Mouse (Mus musculus): ENCODE measurements around the gene Man2a2. TPM values are rescaled to one million over a fixed set of nuclear protein-coding genes. Genes with fewer than 3 reads are reported as not detected.

Man2a2 gene
- polyA plus RNA-seq, 1 experiment: 40.4 TPM

GRCm38 (mm10) chr7:80346173-80346572 lies 25.0 kb downstream of the Man2a2 start:
- no peak for DNase-seq
- WGBS: 76% methylated on average over 9 of the region's 9 CpGs
- 0 out of 2 replicates have a peak, but pooled peaks cover 5% of the 10 kb centered on the region for H3K4me1 ChIP-seq (ENCODE audit: control insufficient read depth, insufficient read depth, low read length)
- H3K4me3 ChIP-seq (ENCODE audit: insufficient read depth, low read depth, low read length): no peak overlapping the region
- TF ChIP-seq POLR2A (IDR thresholded peaks at IDR 0.05; ENCODE audit: low read depth, low read length): no peak
- TF ChIP-seq CTCF (conservative IDR thresholded peaks at IDR 0.05; ENCODE audit: insufficient read depth, insufficient read length, low read depth, low read length): no peak
- no peaks in the 10 kb centered on the region for H3K27me3 ChIP-seq (replicated peaks; ENCODE audit: control insufficient read depth, insufficient read depth, low read length)
- H3K36me3 ChIP-seq (ENCODE audit: control insufficient read depth, insufficient read depth, low read length): no peaks in the 10 kb centered on the region
- no peak overlapping the region for H3K27ac ChIP-seq (ENCODE audit: insufficient read depth, low read depth, low read length)

- 24% methylated on average over 19 of the region's 19 CpGs for WGBS
- Histone ChIP-seq H3K27ac (ENCODE audit: insufficient read depth, low read depth, low read length) (peak overlapping the region; percentile 11), H3K4me1 (ENCODE audit: control insufficient read depth, insufficient read depth, low read length) (peaks cover 13% of the 10 kb centered on the region), H3K27me3 (replicated peaks; ENCODE audit: control insufficient read depth, insufficient read depth, low read length) (no peaks in the 10 kb centered on the region), H3K4me3 (ENCODE audit: insufficient read depth, low read depth, low read length) (peak overlapping the region; percentile 71), H3K36me3 (ENCODE audit: control insufficient read depth, insufficient read depth, low read length) (no peaks in the 10 kb centered on the region)
- TF ChIP-seq CTCF (conservative IDR thresholded peaks at IDR 0.05; ENCODE audit: insufficient read depth, insufficient read length, low read depth, low read length) (no peak), POLR2A (IDR thresholded peaks at IDR 0.05; ENCODE audit: low read depth, low read length) (no peak)
- DNase-seq: no peak
Measured at GRCm38 (mm10) chr7:80343270-80344018, 27.7 kb downstream of the Man2a2 start.

- no peaks in the 10 kb centered on the region for H3K27me3 ChIP-seq (replicated peaks; ENCODE audit: control insufficient read depth, insufficient read depth, low read length)
- TF ChIP-seq CTCF (conservative IDR thresholded peaks at IDR 0.05; ENCODE audit: insufficient read depth, insufficient read length, low read depth, low read length): peak; percentile 81
- peak; percentile 77 for TF ChIP-seq POLR2A (IDR thresholded peaks at IDR 0.05; ENCODE audit: low read depth, low read length)
- DNase-seq: peak; percentile 96
- peaks cover 13% of the 10 kb centered on the region for H3K4me1 ChIP-seq (ENCODE audit: control insufficient read depth, insufficient read depth, low read length)
- H3K4me3 ChIP-seq (ENCODE audit: insufficient read depth, low read depth, low read length): peak within 1 kb of the TSS; percentile 71
- H3K36me3 ChIP-seq (ENCODE audit: control insufficient read depth, insufficient read depth, low read length): no peaks in the 10 kb centered on the region
- 2% methylated on average over 25 of the region's 25 CpGs for WGBS
- peak within 1 kb of the TSS; percentile 11 for H3K27ac ChIP-seq (ENCODE audit: insufficient read depth, low read depth, low read length)
Measured at GRCm38 (mm10) chr7:80342858-80343257, 28.3 kb downstream of the Man2a2 start, which contains the start of gene Hddc3. TSS of gene Hddc3 (plus strand) at chr7:80343104.

DNA sequence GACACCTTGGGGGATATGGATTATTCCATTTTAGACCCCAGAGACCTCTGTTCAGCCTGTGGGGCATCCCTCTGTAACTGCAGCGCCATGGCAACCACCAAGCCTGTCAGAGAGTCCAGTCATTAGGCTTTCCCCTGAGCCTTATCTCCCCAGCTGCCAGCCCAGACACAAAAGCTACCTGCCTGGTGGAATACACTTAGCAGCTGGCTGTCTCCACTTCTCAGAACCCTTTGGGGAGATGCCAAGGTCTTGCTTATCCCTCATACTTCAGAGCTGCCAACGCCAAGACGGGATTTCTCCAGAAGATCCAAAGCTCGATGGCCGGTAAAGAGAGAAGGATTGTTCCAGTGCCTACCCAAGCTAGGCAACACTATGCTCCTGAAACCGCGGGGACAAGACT lies 29.4 kb downstream of the Man2a2 start:
- H3K27me3 ChIP-seq (replicated peaks; ENCODE audit: control insufficient read depth, insufficient read depth, low read length): no peaks in the 10 kb centered on the region
- H3K4me1 ChIP-seq (ENCODE audit: control insufficient read depth, insufficient read depth, low read length): peaks cover 13% of the 10 kb centered on the region
- H3K4me3 ChIP-seq (ENCODE audit: insufficient read depth, low read depth, low read length): no peak overlapping the region
- no peaks in the 10 kb centered on the region for H3K36me3 ChIP-seq (ENCODE audit: control insufficient read depth, insufficient read depth, low read length)
- no peak for DNase-seq
- H3K27ac ChIP-seq (ENCODE audit: insufficient read depth, low read depth, low read length): no peak overlapping the region
- WGBS: 84% methylated on average over 7 of the region's 7 CpGs
- TF ChIP-seq CTCF (conservative IDR thresholded peaks at IDR 0.05; ENCODE audit: insufficient read depth, insufficient read length, low read depth, low read length): no peak
- TF ChIP-seq POLR2A (IDR thresholded peaks at IDR 0.05; ENCODE audit: low read depth, low read length): no peak

GRCm38 (mm10) chr7:80340793-80341192 lies 30.4 kb downstream of the Man2a2 start, which contains the start of gene Unc45a:
TSS of gene Unc45a (minus strand) at chr7:80341005.
- TF ChIP-seq CTCF (conservative IDR thresholded peaks at IDR 0.05; ENCODE audit: insufficient read depth, insufficient read length, low read depth, low read length) (peak; percentile 75), POLR2A (IDR thresholded peaks at IDR 0.05; ENCODE audit: low read depth, low read length) (no peak)
- H3K36me3 ChIP-seq (ENCODE audit: control insufficient read depth, insufficient read depth, low read length): 0 out of 2 replicates have a peak, but pooled peaks cover under 1% of the 10 kb centered on the region
- H3K27me3 ChIP-seq (replicated peaks; ENCODE audit: control insufficient read depth, insufficient read depth, low read length): no peaks in the 10 kb centered on the region
- peaks cover 13% of the 10 kb centered on the region for H3K4me1 ChIP-seq (ENCODE audit: control insufficient read depth, insufficient read depth, low read length)
- WGBS: under 1% methylated on average over 11 of the region's 11 CpGs
- peak within 1 kb of the TSS; percentile 87 for H3K4me3 ChIP-seq (ENCODE audit: insufficient read depth, low read depth, low read length)
- peak; percentile 84 for DNase-seq
- peak within 1 kb of the TSS; percentile 85 for H3K27ac ChIP-seq (ENCODE audit: insufficient read depth, low read depth, low read length)

DNA sequence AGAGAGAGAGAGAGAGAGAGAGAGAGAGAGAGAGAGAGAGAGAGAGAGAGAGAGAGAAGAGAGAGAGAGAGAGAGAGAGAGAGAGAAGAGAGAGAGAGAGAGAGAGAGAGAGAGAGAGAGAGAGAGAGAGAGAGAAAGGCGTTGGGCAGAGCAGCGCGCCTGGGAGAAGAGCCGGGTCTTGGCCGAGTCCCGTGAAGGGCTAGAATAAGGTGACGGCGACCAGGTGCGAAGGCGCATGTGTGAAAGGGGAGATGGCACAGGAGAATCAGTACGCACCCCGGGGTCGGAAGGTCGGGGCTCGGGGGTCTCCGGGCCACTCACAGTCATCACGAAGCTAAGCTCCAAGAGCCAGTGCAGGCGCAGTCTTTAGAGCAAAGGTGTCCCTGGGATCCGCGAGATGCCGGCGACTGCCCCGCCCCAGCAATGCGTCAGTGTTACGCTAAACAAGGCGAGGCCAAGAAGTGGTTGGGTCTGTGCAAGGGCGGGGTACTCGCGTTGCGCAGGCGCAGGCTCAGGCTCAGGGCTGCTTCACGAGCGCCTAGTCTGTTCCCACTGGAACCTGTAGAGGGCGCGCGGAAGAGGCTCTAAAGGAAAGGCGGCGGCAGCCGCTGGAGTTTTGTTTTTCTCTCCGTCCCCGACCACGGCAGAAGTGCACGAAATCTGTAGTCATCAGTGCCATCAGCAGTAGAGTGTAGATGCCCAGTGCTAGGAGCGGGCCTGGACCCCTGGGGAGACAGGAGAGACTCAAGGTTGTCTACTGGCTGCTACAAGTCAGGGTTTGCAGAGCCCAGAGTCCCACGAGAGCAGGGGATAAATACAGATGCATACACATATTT lies 31.2 kb downstream of the Man2a2 start:
- H3K4me3 ChIP-seq (ENCODE audit: insufficient read depth, low read depth, low read length): peak overlapping the region; percentile 87
- H3K27me3 ChIP-seq (replicated peaks; ENCODE audit: control insufficient read depth, insufficient read depth, low read length): no peaks in the 10 kb centered on the region
- H3K4me1 ChIP-seq (ENCODE audit: control insufficient read depth, insufficient read depth, low read length): peaks cover 13% of the 10 kb centered on the region
- 0 out of 2 replicates have a peak, but pooled peaks cover 2% of the 10 kb centered on the region for H3K36me3 ChIP-seq (ENCODE audit: control insufficient read depth, insufficient read depth, low read length)
- WGBS: under 1% methylated on average over 45 of the region's 45 CpGs
- peak overlapping the region; percentile 85 for H3K27ac ChIP-seq (ENCODE audit: insufficient read depth, low read depth, low read length)
- peak; percentile 99 for DNase-seq
- TF ChIP-seq POLR2A (IDR thresholded peaks at IDR 0.05; ENCODE audit: low read depth, low read length): peak; percentile 89
- peak; percentile 69 for TF ChIP-seq CTCF (conservative IDR thresholded peaks at IDR 0.05; ENCODE audit: insufficient read depth, insufficient read length, low read depth, low read length)
